Mouse (Mus musculus) heart, postnatal 10 days (tissue): Measurements from ENCODE around the gene Ssrp1. TPM values are rescaled to one million over a fixed set of nuclear protein-coding genes. Genes with fewer than 3 reads are reported as not detected.

Experiments used
- DNase-seq, 2 experiments: peaks; one replicate each; pipeline ENCODE4 v3.0.0; 2021
- intact Hi-C: fragments of 180-260 bp; cut with DNase I; formaldehyde crosslinking; loops from one replicate; pipeline ENCODE4 v1.15.1; 2025
- total RNA-seq, 2 experiments: library from RNA; stranded (reverse); gene quantifications; 2 replicates each; pipeline ENCODE4 v1.2.3; 2021

The Ssrp1 gene
- 10 to 100 TPM; 68.5 to 69.0 TPM for total RNA-seq

GRCm38 (mm10) chr2:85037047-85038026 is at the start of gene Ssrp1, which contains the start of gene P2rx3:
Gene Ssrp1, plus strand, starts transcription at chr2:85037234.
Gene P2rx3, minus strand, starts transcription at chr2:85037462.
- DNase-seq: peak; percentile 92 to 97
- intact Hi-C loops: no loop called here

GRCm38 (mm10) chr2:84987930-84988329 is 49.1 kb upstream of the Ssrp1 start, which contains the start of gene Prg3:
Gene Prg3, plus strand, starts transcription at chr2:84988215.
- DNase-seq: no peak
- intact Hi-C loops: no loop called here

- DNase-seq: no peak
- intact Hi-C loops: no loop called here
Measured at GRCm38 (mm10) chr2:84996376-84996775, 40.7 kb upstream of the Ssrp1 start.

- intact Hi-C loops: loop anchor here (10.0 kb wide), 1 partner anchor 165 kb away; the partner anchor contains the start of gene Slc43a1
- DNase-seq: peak; percentile 40
Measured at GRCm38 (mm10) chr2:84999486-85000181, 37.4 kb upstream of the Ssrp1 start.

- intact Hi-C loops: loop anchor here (10.0 kb wide), 1 partner anchor 167 kb away; the partner anchor contains the start of gene Slc43a1
- DNase-seq: peak in 1 of 2 experiments; percentile 29
Measured at GRCm38 (mm10) chr2:85001497-85001896, 35.5 kb upstream of the Ssrp1 start.

GRCm38 (mm10) chr2:85002575-85002974 is 34.5 kb upstream of the Ssrp1 start:
- intact Hi-C loops: loop anchor here (10.0 kb wide), 1 partner anchor 168 kb away; the partner anchor contains the start of gene Slc43a1
- DNase-seq: no peak

GRCm38 (mm10) chr2:85004341-85004740 is 32.7 kb upstream of the Ssrp1 start:
- intact Hi-C loops: loop anchor here (10.0 kb wide), 1 partner anchor 170 kb away; the partner anchor contains the start of gene Slc43a1
- DNase-seq: no peak

GRCm38 (mm10) chr2:85006600-85006999 is 30.4 kb upstream of the Ssrp1 start:
- intact Hi-C loops: loop anchor here (5.0 to 10.0 kb wide), 2 partner anchors 139 to 172 kb away; partner anchors contain the start of gene Slc43a1

GRCm38 (mm10) chr2:85007729-85008128 is 29.3 kb upstream of the Ssrp1 start:
- intact Hi-C loops: loop anchor here (1.0 to 10.0 kb wide), 3 partner anchors 51 to 173 kb away; partner anchors contain the start of gene Slc43a1
- peak; percentile 31 to 52 for DNase-seq

More at GRCm38 (mm10) chr2:85006600-85006999, 30.4 kb upstream of the Ssrp1 start:
- no peak for DNase-seq

GRCm38 (mm10) chr2:85009212-85009611 is 27.8 kb upstream of the Ssrp1 start:
- intact Hi-C loops: loop anchor here (5.0 to 10.0 kb wide), 2 partner anchors 142 to 174 kb away; partner anchors contain the start of gene Slc43a1
- no peak for DNase-seq

GRCm38 (mm10) chr2:85011906-85012604 is 25.0 kb upstream of the Ssrp1 start:
- peak; percentile 22 to 38 for DNase-seq
- intact Hi-C loops: loop anchor here (2.0 kb wide), 1 partner anchor 121 kb away; no protein-coding TSS in a partner anchor

- DNase-seq: peak; percentile 24 to 34
- intact Hi-C loops: no loop called here
Measured at GRCm38 (mm10) chr2:85012679-85013078, 24.4 kb upstream of the Ssrp1 start.

GRCm38 (mm10) chr2:85013826-85014587 is 23.0 kb upstream of the Ssrp1 start:
- DNase-seq: no peak
- intact Hi-C loops: no loop called here

- intact Hi-C loops: no loop called here
Measured at GRCm38 (mm10) chr2:85014588-85014982, 22.4 kb upstream of the Ssrp1 start.

GRCm38 (mm10) chr2:85022043-85022442 is 15.0 kb upstream of the Ssrp1 start:
- DNase-seq: peak; percentile 31 to 44
- intact Hi-C loops: loop anchor here (2.0 kb wide), 2 partner anchors 225 to 539 kb away; no protein-coding TSS in a partner anchor

More at GRCm38 (mm10) chr2:85014588-85014982, 22.4 kb upstream of the Ssrp1 start:
- DNase-seq: no peak

GRCm38 (mm10) chr2:85026178-85026577 is 10.9 kb upstream of the Ssrp1 start:
- intact Hi-C loops: no loop called here

GRCm38 (mm10) chr2:85027281-85027680 is 9.8 kb upstream of the Ssrp1 start:
- intact Hi-C loops: no loop called here

More at GRCm38 (mm10) chr2:85026178-85026577, 10.9 kb upstream of the Ssrp1 start:
- DNase-seq: no peak

GRCm38 (mm10) chr2:85029897-85030296 is 7.1 kb upstream of the Ssrp1 start:
- intact Hi-C loops: no loop called here
- DNase-seq: no peak

More at GRCm38 (mm10) chr2:85027281-85027680, 9.8 kb upstream of the Ssrp1 start:
- DNase-seq: no peak

GRCm38 (mm10) chr2:85030989-85031388 is 6.0 kb upstream of the Ssrp1 start:
- intact Hi-C loops: no loop called here
- no peak for DNase-seq
